Mouse (Mus musculus): ENCODE results near the gene Gm7029.
"Not testable (repeated sequence)": the region's sequence is repeated elsewhere in the genome, so short reads cannot be mapped to it uniquely, and the experiment has no call there.

DNA sequence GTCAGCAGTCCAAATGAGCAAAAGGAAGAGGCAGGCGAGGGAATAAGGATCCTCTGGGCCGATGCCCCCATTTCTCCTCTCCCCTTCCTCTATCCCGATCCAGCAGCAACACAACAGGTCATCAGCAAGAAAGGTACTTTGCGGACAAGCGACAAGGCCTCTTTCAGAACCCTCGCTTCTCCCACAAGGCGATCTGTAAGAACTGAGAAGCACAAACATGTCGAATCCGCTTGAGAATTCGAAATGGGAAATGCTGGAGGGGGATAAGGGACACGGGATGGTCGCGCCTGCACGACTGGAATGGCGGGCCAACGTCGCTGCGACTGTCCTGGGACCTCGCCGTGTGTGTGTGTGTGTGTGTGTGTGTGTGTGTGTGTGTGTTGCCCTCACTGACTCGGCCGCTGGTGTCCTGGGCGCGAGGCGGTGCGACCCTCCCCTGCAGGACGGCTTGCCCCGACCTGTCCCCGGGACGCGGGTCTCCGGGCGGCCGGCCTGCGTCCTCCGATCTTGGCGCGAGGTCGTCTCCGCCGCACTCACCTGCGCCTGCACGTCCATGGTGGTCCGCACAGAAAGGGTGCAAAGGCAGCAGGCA, 16.4 kb downstream of the Gm7029 start:
- TF ChIP-seq CTCF (IDR thresholded peaks at IDR 0.05); POLR2A (IDR thresholded peaks at IDR 0.05; ENCODE audit: insufficient read depth, low read depth, low read length): not testable (repeated sequence)
